Mouse (Mus musculus): Measurements from ENCODE around the gene Erf. TPM values are rescaled to one million over a fixed set of nuclear protein-coding genes. Genes with fewer than 3 reads are reported as not detected.
A peak's percentile ranks its signal among the peaks of the same experiment; 100 is the strongest.

The Erf gene
- total RNA-seq, 2 experiments from 2014 or later = 47.5 to 50.4 TPM

GRCm38 (mm10) chr7:25241062-25241461 lies 9.5 kb downstream of the Erf start:
- DNase-seq (ENCODE audit: low spot score in 2 of 2) = no peak

GRCm38 (mm10) chr7:25240631-25241030 lies 9.9 kb downstream of the Erf start:
- DNase-seq (ENCODE audit: low spot score in 2 of 2) = no peak

- peak; percentile 49 to 63 for DNase-seq (ENCODE audit: low spot score in 2 of 2)
These were observed 11.5 kb downstream of the Erf start for GRCm38 (mm10) chr7:25238829-25239623.

GRCm38 (mm10) chr7:25238015-25238706 lies 12.4 kb downstream of the Erf start:
- peak; percentile 57 to 78 for DNase-seq (ENCODE audit: low spot score in 2 of 2)

- peak; percentile 88 to 95 for DNase-seq (ENCODE audit: low spot score in 2 of 2)
These were observed 13.1 kb downstream of the Erf start, which contains the start of gene Gsk3a for GRCm38 (mm10) chr7:25237249-25238014. TSS of gene Gsk3a (minus strand) at chr7:25237851.

GRCm38 (mm10) chr7:25235526-25235925 lies 15.0 kb downstream of the Erf start:
- DNase-seq (ENCODE audit: low spot score in 2 of 2) = no peak

GRCm38 (mm10) chr7:25233061-25233460 lies 17.5 kb downstream of the Erf start:
- DNase-seq (ENCODE audit: low spot score in 2 of 2) = no peak

- DNase-seq (ENCODE audit: low spot score in 2 of 2) = no peak
These were observed 18.4 kb downstream of the Erf start for GRCm38 (mm10) chr7:25232101-25232648.

- no peak for DNase-seq (ENCODE audit: low spot score in 2 of 2)
These were observed 19.8 kb downstream of the Erf start for GRCm38 (mm10) chr7:25230690-25231285.

GRCm38 (mm10) chr7:25227523-25228300 lies 22.8 kb downstream of the Erf start:
- no peak for DNase-seq (ENCODE audit: low spot score in 2 of 2)

- DNase-seq (ENCODE audit: low spot score in 2 of 2) = no peak
These were observed 28.1 kb downstream of the Erf start for GRCm38 (mm10) chr7:25222275-25222967.

- DNase-seq (ENCODE audit: low spot score in 2 of 2) = peak; percentile 87 to 96
These were observed 29.3 kb downstream of the Erf start, which contains the start of gene Zfp526 for GRCm38 (mm10) chr7:25221102-25221883. TSS of gene Zfp526 (plus strand) at chr7:25221425.

- DNase-seq (ENCODE audit: low spot score in 2 of 2) = no peak
These were observed 30.0 kb downstream of the Erf start, which contains the start of gene Dedd2 for GRCm38 (mm10) chr7:25220457-25221101. TSS of gene Dedd2 (minus strand) at chr7:25220615.

GRCm38 (mm10) chr7:25219756-25220456 lies 30.7 kb downstream of the Erf start:
- DNase-seq (ENCODE audit: low spot score in 2 of 2) = peak; percentile 85 to 87

- no peak for DNase-seq (ENCODE audit: low spot score in 2 of 2)
These were observed 31.2 kb downstream of the Erf start for GRCm38 (mm10) chr7:25219416-25219750.

- peak in 1 of 2 experiments; percentile 41 for DNase-seq (ENCODE audit: low spot score in 2 of 2)
These were observed 31.7 kb downstream of the Erf start for GRCm38 (mm10) chr7:25218705-25219415.

All from adrenal gland, postnatal 4 days (tissue).